Mouse (Mus musculus) neural tube, embryonic 11.5 days (tissue): ENCODE data around the gene Zfp654. TPM values are rescaled to one million over a fixed set of nuclear protein-coding genes. Genes with fewer than 3 reads are reported as not detected.

Experiments
- ATAC-seq: fragments of 200-750 bp; cut with Nextera tagmentation; 2 replicates; pipeline ENCODE4 v1.8.0; 2017; ENCODE audit warnings: moderate number of reproducible peaks, mild to moderate bottlenecking, moderate TSS enrichment, moderate library complexity; ENCODE audit not compliant: insufficient read depth, low FRiP score, low TSS enrichment
- DNase-seq: peaks from one replicate; pipeline ENCODE4 v3.0.0-alpha.2; 2015; ENCODE audit warnings: low spot score
- H3K27ac ChIP-seq: fragments of 300-500 bp; sonication (generic); 2 replicates; pipeline ENCODE4 v1.5.1; 2014; ENCODE audit warnings: low read depth, mild to moderate bottlenecking, low read length
- H3K27me3 ChIP-seq: fragments of 300-500 bp; sonication (generic); 2 replicates; pipeline ENCODE4 v1.6.1; 2014; ENCODE audit warnings: mild to moderate bottlenecking, low read length, mixed read lengths; ENCODE audit not compliant: control insufficient read depth, insufficient read depth
- H3K36me3 ChIP-seq: fragments of 300-500 bp; sonication (generic); 2 replicates; pipeline ENCODE4 v1.6.1; 2014; ENCODE audit warnings: mild to moderate bottlenecking, low read length, moderate library complexity, mixed read lengths; ENCODE audit not compliant: control insufficient read depth, insufficient read depth
- H3K4me1 ChIP-seq: fragments of 300-500 bp; sonication (generic); 2 replicates; pipeline ENCODE4 v1.6.1; 2014; ENCODE audit warnings: low read length, mixed read lengths; ENCODE audit not compliant: control insufficient read depth, insufficient read depth
- H3K4me2 ChIP-seq: fragments of 300-500 bp; sonication (generic); 2 replicates; pipeline ENCODE4 v1.6.1; 2014; ENCODE audit warnings: low read depth, mild to moderate bottlenecking, moderate library complexity
- H3K4me3 ChIP-seq: fragments of 300-500 bp; sonication (generic); 2 replicates; pipeline ENCODE4 v1.5.1; 2014; ENCODE audit warnings: low read depth, low read length
- H3K9ac ChIP-seq: fragments of 300-500 bp; sonication (generic); 2 replicates; pipeline ENCODE4 v1.6.1; 2014; ENCODE audit warnings: mild to moderate bottlenecking, low read length
- H3K9me3 ChIP-seq: fragments of 300-500 bp; sonication (generic); 2 replicates; pipeline ENCODE4 v1.6.1; 2016; ENCODE audit warnings: low read length; ENCODE audit not compliant: control insufficient read depth
- WGBS: fragments of 180-500 bp; shearing (Covaris S2); extraction: QIAGEN DNeasy Blood & Tissue Kit; methylation state at CpG from one replicate; pipeline ENCODE4 v1.1.7; 2014; 5-methylcytosine and 5-hydroxymethylcytosine counted together
- polyA plus RNA-seq: library from polyadenylated mRNA; unstranded; fragments of >200 nt; fragmentation: Nextera tagmentation; extraction: Ambion mirVana; gene quantifications from 2 replicates; pipeline ENCODE4 v1.2.1, GENCODE M21; 2014

The Zfp654 gene
- polyA plus RNA-seq, 1 experiment from 2014 or later, result 10.3 TPM

DNA sequence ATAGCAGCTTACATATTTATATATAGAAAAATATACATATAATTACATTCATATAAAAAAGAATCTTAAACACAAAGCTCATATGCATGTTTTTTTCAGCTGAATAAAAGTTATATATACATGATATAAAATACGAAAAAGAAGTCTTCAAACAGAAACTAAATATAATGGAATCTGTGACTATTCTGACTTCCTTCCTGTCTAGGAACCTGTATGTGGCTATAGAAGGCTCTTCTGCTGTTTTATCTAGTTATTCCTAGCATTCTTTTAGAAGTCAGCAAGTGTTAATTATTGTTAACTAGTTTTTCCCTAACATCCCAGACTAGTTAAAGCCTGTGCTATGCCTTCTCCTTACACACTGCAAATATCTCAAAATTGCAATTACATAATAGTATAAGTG, 27.6 kb downstream of the Zfp654 start:
- Histone ChIP-seq H3K4me3 (no peak overlapping the region), H3K36me3 (no peaks in the 10 kb centered on the region), H3K4me2 (no peak overlapping the region), H3K9ac (no peak overlapping the region), H3K9me3 (no peaks in the 10 kb centered on the region), H3K27ac (no peak overlapping the region), H3K4me1 (no peaks in the 10 kb centered on the region), H3K27me3 (no peaks in the 10 kb centered on the region)
- 92% methylated on average over 1 of the region's 1 CpGs for WGBS
- no peak for DNase-seq
- ATAC-seq, result no peak

DNA sequence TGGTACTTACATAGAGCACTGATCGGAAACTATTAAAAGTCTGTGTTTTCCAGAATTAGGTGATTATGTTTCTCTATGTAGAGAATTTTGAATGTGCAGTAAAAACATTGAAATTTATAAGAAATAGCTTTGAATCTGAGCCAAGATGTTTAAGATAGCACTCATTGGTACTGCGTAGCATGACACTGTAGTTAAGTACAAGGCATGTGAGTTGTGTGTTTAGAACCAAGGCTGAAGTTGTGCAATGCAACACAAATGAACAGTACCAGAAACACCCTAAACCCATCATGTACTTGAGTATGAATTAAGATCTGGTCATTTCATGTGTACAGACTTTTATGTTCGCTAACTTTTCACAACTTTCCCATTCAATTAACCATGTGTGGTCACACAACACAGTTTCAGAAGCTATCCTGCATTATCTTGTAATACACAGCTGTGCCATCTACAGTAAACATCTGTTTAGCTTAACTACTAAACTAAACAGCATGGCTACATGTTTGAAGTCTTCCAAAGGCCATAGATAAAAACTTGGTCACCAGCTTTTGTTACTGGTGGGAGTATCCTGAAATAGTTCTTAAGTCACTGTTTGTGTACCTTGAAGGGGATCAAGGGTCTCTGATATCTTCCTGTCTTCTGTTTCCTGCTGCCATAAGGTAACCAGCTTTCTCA, 34.2 kb downstream of the Zfp654 start:
- H3K9me3 ChIP-seq, result no peaks in the 10 kb centered on the region
- no peak overlapping the region for H3K9ac ChIP-seq
- no peak for ATAC-seq
- no peak overlapping the region for H3K4me3 ChIP-seq
- no peaks in the 10 kb centered on the region for H3K36me3 ChIP-seq
- no peaks in the 10 kb centered on the region for H3K4me1 ChIP-seq
- no peak overlapping the region for H3K4me2 ChIP-seq
- H3K27me3 ChIP-seq, result no peaks in the 10 kb centered on the region
- 97% methylated on average over 3 of the region's 3 CpGs for whole genome bisulfite sequencing
- no peak overlapping the region for H3K27ac ChIP-seq
- no peak for DNase-seq

DNA sequence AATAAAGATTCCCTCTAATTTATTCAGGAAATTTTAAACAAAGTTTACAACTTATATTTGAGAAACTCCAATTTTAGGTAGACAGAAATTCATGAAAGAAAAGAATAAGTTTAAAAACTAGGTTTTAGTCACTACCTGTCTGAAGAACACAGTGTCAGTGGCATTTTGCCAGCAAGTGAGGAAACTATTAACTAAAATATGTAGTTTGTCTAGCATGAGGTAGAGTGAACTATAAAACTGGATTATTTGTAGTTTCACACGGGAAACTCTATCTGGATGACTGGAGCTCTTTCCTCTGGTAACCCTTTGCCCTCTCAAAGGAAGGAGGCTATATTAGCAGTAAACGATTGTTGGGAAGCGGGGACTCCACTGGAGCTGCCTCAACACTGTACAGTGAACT, 48.4 kb downstream of the Zfp654 start:
- H3K4me3 ChIP-seq, result no peak overlapping the region
- no peak overlapping the region for H3K4me2 ChIP-seq
- 96% methylated on average over 3 of the region's 3 CpGs for WGBS
- no peaks in the 10 kb centered on the region for H3K36me3 ChIP-seq
- ATAC-seq (no peak), DNase-seq (no peak)
- no peaks in the 10 kb centered on the region for H3K4me1 ChIP-seq
- H3K27me3 ChIP-seq, result no peaks in the 10 kb centered on the region
- H3K27ac ChIP-seq, result no peak overlapping the region
- H3K9ac ChIP-seq, result no peak overlapping the region
- H3K9me3 ChIP-seq, result no peaks in the 10 kb centered on the region

DNA sequence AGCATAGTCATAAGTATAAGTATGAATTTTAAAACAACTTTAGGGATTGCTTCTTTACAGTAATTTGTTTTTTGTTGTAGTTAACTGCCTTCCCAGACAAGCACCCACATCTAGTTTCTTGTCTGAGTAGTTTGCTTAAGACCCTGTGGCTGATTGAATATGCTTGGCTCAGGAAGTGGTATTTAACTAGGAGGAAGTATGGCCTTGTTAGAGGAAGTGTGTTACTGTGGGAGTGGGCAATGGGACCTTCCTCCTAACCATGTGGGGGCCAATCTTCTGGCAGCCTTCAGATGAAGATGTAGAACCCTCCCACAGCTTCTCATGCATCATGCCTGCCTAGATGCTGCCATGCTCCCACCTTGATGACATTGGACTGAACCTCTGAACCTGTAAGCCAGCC, 49.8 kb downstream of the Zfp654 start:
- Histone ChIP-seq H3K9me3 (no peaks in the 10 kb centered on the region), H3K9ac (no peak overlapping the region), H3K27me3 (no peaks in the 10 kb centered on the region), H3K4me1 (no peaks in the 10 kb centered on the region), H3K4me2 (no peak overlapping the region), H3K27ac (no peak overlapping the region), H3K4me3 (no peak overlapping the region), H3K36me3 (no peaks in the 10 kb centered on the region)
- DNase-seq (no peak), ATAC-seq (no peak)

DNA sequence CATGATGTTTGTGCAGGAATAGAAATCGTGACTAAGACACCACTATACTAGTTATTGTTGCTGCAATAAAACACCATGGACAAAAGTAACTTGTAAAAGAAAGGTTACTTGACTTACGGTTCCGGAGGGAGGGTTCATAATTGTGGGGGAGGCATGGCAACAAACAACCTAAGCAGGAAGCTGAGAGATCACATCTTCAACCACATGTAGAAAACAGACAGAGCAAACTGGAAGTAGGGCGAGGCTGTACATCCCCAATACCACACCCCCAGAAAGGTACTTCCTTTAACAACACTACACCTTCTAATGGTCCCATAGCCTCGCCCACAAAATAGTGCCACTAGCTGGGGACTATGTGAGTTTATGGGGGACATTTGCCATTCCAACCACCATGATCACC, 51.1 kb downstream of the Zfp654 start:
- 90% methylated on average over 5 of the region's 5 CpGs for WGBS
- no peak overlapping the region for H3K4me2 ChIP-seq
- no peaks in the 10 kb centered on the region for H3K9me3 ChIP-seq
- no peak overlapping the region for H3K4me3 ChIP-seq
- H3K27me3 ChIP-seq, result no peaks in the 10 kb centered on the region
- no peaks in the 10 kb centered on the region for H3K4me1 ChIP-seq
- H3K36me3 ChIP-seq, result no peaks in the 10 kb centered on the region
- DNase-seq, result no peak
- no peak for ATAC-seq
- no peak overlapping the region for H3K9ac ChIP-seq
- no peak overlapping the region for H3K27ac ChIP-seq

DNA sequence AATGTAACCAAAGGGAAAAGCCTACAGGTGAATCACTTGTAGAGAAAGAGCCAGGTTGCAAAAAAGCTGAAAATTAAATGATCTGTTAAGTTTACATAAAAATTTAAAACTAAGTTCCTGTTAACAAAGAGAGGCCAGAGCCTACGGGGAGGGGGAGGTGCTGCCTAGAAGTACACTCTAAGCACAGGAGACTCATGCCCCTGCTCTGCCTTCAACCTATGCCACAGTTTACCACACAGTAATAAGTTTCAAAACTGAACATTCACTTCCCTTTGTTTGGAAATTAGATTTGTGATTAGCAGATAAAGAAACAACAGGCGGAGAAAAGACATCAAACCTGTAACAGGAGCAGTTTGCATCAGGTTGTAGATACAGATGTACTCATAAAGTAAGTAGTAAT, 56.6 kb downstream of the Zfp654 start:
- Histone ChIP-seq H3K9ac (no peak overlapping the region), H3K4me1 (no peaks in the 10 kb centered on the region), H3K27me3 (no peaks in the 10 kb centered on the region), H3K4me3 (no peak overlapping the region), H3K4me2 (no peak overlapping the region), H3K27ac (no peak overlapping the region), H3K36me3 (no peaks in the 10 kb centered on the region), H3K9me3 (no peaks in the 10 kb centered on the region)
- no peak for ATAC-seq
- WGBS, result 87% methylated on average over 2 of the region's 2 CpGs
- no peak for DNase-seq

DNA sequence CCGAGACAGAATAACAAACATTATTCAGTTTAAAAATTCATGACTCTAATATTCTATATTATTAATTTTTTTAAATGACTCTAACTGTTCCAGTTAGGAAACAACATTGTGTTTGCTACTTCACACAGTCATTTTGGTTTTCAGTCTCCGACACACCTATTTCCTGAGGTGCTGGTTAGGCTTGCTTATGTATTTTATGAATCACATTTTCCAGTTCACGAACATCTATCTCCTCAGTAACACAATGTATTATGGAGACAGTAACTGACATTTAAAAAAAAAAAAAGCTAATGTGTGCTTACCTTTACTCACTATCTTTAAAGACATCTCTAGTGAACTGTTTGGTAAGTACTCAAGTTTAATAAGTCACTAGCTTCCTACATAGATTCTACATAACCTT, 61.7 kb downstream of the Zfp654 start:
- no peaks in the 10 kb centered on the region for H3K4me1 ChIP-seq

DNA sequence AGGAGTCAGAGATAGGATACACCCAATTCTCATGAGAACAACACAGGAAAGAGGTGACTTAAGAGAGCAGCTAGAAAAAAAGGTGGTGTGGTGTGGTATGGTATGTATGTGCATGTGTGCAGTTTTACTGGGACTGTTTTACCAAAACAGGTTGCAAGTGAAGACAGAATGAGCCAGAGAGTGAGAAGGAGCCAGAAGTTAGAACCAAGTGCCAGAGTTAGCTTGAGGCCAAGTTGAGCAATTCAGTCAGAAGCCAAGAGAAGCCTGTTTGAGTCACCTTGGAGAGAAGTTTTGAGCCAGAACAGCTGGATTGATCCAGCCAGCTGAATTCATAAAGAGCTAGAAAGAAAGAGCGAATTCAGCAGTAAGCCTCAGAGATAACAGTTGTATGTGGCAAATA, 75.9 kb downstream of the Zfp654 start:
- WGBS, result 79% methylated on average over 1 of the region's 1 CpGs
- ATAC-seq (no peak), DNase-seq (no peak)
- H3K4me2 ChIP-seq, result no peak overlapping the region
- H3K9me3 ChIP-seq, result no peaks in the 10 kb centered on the region
- H3K9ac ChIP-seq, result no peak overlapping the region
- H3K4me3 ChIP-seq, result no peak overlapping the region
- H3K36me3 ChIP-seq, result no peaks in the 10 kb centered on the region
- no peak overlapping the region for H3K27ac ChIP-seq
- no peaks in the 10 kb centered on the region for H3K27me3 ChIP-seq
- H3K4me1 ChIP-seq, result no peaks in the 10 kb centered on the region

More for the DNA sequence above, 61.7 kb downstream of the Zfp654 start:
- Histone ChIP-seq H3K4me2 (no peak overlapping the region), H3K4me3 (no peak overlapping the region), H3K36me3 (no peaks in the 10 kb centered on the region), H3K27ac (no peak overlapping the region), H3K9me3 (no peaks in the 10 kb centered on the region), H3K27me3 (no peaks in the 10 kb centered on the region), H3K9ac (no peak overlapping the region)
- ATAC-seq (no peak), DNase-seq (no peak)
- 92% methylated on average over 3 of the region's 3 CpGs for WGBS

DNA sequence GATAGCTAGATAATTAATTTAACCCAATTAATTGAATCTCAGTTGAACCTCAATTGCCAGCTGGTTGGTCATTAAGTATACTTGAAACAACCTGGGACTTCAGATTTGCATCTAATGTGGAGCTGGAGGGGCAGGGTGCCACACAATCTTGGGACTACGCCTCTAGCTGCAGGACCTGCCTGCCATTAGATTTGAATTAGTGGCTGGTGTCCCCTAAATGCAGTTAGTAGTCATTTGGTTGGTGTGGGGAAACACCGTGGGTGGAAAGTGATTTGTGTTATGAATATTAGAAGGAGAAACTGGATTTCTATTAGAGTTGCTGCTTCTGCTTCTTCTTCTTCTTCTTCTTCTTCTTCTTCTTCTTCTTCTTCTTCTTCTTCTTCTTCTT, 80.0 kb downstream of the Zfp654 start:
- peak overlapping the region; percentile 36 for H3K4me2 ChIP-seq
- no peak for DNase-seq
- H3K27ac ChIP-seq, result no peak overlapping the region
- no peaks in the 10 kb centered on the region for H3K27me3 ChIP-seq
- ATAC-seq, result no peak
- 81% methylated on average over 2 of the region's 2 CpGs for WGBS
- H3K4me1 ChIP-seq, result no peaks in the 10 kb centered on the region
- no peaks in the 10 kb centered on the region for H3K9me3 ChIP-seq
- peak overlapping the region; percentile 80 for H3K4me3 ChIP-seq
- H3K36me3 ChIP-seq, result no peaks in the 10 kb centered on the region
- peak overlapping the region; percentile 80; the same call in 1 of the 2 replicates for H3K9ac ChIP-seq
